Mouse (Mus musculus) heart, adult 2 months (tissue): ENCODE data around the gene Natd1.

ENCODE experiments used
- CTCF ChIP-seq: fragments of 200-600 bp; IDR thresholded peaks from 2 replicates; pipeline ENCODE4 v1.8.1; 2022; ENCODE audit warnings: antibody characterized with exemption, mild to moderate bottlenecking, moderate library complexity
- EP300 ChIP-seq: fragments of 200-500 bp; IDR thresholded peaks from 2 replicates; pipeline ENCODE4 v1.6.1; 2011; ENCODE audit warnings: low read depth, low read length, control low read depth; ENCODE audit not compliant: insufficient read depth
- POLR2A ChIP-seq: fragments of 200-500 bp; IDR thresholded peaks from 2 replicates; pipeline ENCODE4 v1.6.1; 2011; ENCODE audit warnings: mild to moderate bottlenecking, low read depth, low read length, control low read depth; ENCODE audit not compliant: insufficient read depth

DNA sequence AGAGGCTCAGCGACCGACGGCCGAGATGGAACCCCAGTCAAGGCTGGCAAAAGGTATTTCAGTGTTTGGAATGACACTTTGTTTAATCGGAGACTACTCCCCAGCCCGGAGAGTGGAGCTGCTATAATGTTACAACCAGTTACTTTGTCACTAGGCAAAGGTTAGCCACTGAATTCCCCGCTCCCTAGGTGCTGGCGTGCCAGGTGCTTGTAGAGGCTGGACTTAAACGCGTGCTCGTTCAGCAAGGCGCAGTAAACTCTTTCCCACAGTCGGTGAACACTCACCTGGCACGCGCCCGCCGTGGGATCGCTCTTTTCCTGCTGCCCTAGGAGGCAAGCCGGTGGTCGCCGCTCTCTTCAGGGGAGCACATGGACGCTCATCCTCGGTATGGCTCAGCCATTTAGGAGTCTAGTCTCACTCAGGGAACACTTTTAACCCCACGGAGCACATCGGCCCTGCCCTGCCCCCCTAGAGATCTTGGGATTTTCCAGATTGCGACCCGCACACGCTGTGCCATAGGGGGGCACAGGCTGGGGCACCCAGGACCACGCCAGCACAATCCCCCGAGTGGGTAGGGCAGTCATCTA, 16.8 kb upstream of the Natd1 start:
- TF ChIP-seq CTCF (no peak), POLR2A (no peak), EP300 (no peak)
